Mouse (Mus musculus): ENCODE results near the gene Antxr1. TPM values are rescaled to one million over a fixed set of nuclear protein-coding genes. Genes with fewer than 3 reads are reported as not detected.

Antxr1 gene
- polyA plus RNA-seq, 1 experiment from 2014 or later = 13.2 TPM

DNA sequence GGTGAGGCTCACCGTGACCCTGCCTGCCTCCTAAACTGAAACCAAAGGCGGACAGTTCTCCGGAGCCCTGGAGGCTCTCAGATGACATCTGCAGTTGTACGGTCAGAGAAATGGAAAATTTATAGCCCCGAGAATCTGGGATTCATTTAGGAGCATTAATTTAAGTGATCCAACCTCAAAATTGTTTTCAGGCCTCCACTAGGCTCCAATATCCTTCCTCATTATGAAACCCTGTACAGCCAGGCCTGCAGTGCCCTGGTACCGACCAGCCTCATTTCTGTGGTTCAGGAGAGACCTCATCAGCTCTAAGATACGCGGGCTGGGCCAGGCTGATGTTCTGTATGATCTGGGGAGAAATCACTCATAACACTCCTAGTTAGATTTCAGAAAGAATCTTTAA, 184.2 kb downstream of the Antxr1 start:
- Histone ChIP-seq H3K9me3 (ENCODE audit: control insufficient read depth, low read length) (no peaks in the 10 kb centered on the region), H3K27me3 (ENCODE audit: control insufficient read depth, insufficient read depth, low read length) (no peaks in the 10 kb centered on the region), H3K9ac (ENCODE audit: low read length) (no peak overlapping the region), H3K4me2 (ENCODE audit: low read depth, severe bottlenecking) (no peak overlapping the region), H3K4me1 (ENCODE audit: control insufficient read depth, insufficient read depth, low read length) (0 out of 2 replicates have a peak, but pooled peaks cover 17% of the 10 kb centered on the region), H3K27ac (replicated peaks; ENCODE audit: low read depth, low read length) (no peak overlapping the region), H3K4me3 (ENCODE audit: low read depth, low read length) (no peak overlapping the region), H3K36me3 (ENCODE audit: control insufficient read depth, insufficient read depth, low read length) (no peaks in the 10 kb centered on the region)
- DNase-seq (ENCODE audit: low spot score) (no peak), ATAC-seq (ENCODE audit: insufficient number of reproducible peaks, low FRiP score, low TSS enrichment, low read depth) (no peak)
- WGBS = 43% methylated on average over 8 of the region's 8 CpGs

DNA sequence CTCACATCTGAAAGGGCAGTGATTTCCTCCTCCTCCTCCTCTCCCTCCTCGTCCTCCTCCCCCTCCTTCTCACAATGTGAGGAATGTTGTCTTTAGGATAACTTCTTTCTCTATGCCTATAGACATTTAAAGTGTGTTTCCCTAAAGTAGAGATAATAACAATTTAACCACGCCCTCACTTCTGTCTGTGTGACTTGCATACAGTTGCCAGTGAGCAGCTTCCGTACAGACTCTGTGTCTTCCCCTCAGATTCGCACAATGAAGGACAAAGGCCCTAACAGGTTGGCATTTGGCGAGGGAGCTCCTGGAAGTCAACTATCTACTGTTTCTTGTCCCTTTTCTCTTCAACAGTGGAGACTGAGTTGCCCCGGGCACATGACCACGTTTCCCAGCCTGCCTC, 185.2 kb downstream of the Antxr1 start:
- Histone ChIP-seq H3K9me3 (ENCODE audit: control insufficient read depth, low read length) (no peaks in the 10 kb centered on the region), H3K4me1 (ENCODE audit: control insufficient read depth, insufficient read depth, low read length) (0 out of 2 replicates have a peak, but pooled peaks cover 17% of the 10 kb centered on the region), H3K36me3 (ENCODE audit: control insufficient read depth, insufficient read depth, low read length) (no peaks in the 10 kb centered on the region), H3K9ac (ENCODE audit: low read length) (no peak overlapping the region), H3K4me2 (ENCODE audit: low read depth, severe bottlenecking) (no peak overlapping the region), H3K27me3 (ENCODE audit: control insufficient read depth, insufficient read depth, low read length) (no peaks in the 10 kb centered on the region), H3K4me3 (ENCODE audit: low read depth, low read length) (no peak overlapping the region), H3K27ac (replicated peaks; ENCODE audit: low read depth, low read length) (0 out of 2 replicates have a peak overlapping the region, but pooled peaks have one; percentile 21)
- WGBS = 84% methylated on average over 7 of the region's 7 CpGs
- ATAC-seq (ENCODE audit: insufficient number of reproducible peaks, low FRiP score, low TSS enrichment, low read depth) = no peak
- no peak for DNase-seq (ENCODE audit: low spot score)

DNA sequence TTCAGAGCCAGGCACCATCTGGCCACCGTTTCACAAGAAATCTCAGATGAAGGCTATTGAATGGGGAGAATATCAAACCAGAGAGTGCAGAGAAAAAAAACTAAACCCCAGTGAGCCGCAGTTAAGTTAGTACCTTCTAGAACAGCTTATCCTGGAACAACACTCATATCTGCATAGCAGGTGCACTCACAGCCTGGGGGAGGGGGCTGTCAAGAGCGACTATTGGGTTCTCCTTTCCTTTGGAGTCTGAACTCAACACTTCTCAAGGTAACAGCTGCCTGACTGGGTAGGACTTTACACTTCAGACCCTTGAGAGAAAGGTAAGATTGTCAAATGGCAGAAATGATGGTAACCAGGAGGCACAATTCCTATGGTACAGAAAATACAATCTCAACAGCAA, 187.7 kb downstream of the Antxr1 start:
- WGBS = 75% methylated on average over 3 of the region's 3 CpGs
- DNase-seq (ENCODE audit: low spot score) (no peak), ATAC-seq (ENCODE audit: insufficient number of reproducible peaks, low FRiP score, low TSS enrichment, low read depth) (no peak)
- H3K27me3 ChIP-seq (ENCODE audit: control insufficient read depth, insufficient read depth, low read length) = no peaks in the 10 kb centered on the region
- no peak overlapping the region for H3K27ac ChIP-seq (replicated peaks; ENCODE audit: low read depth, low read length)
- H3K4me3 ChIP-seq (ENCODE audit: low read depth, low read length) = no peak overlapping the region
- 0 out of 2 replicates have a peak, but pooled peaks cover 12% of the 10 kb centered on the region for H3K4me1 ChIP-seq (ENCODE audit: control insufficient read depth, insufficient read depth, low read length)
- H3K9ac ChIP-seq (ENCODE audit: low read length) = no peak overlapping the region
- no peaks in the 10 kb centered on the region for H3K9me3 ChIP-seq (ENCODE audit: control insufficient read depth, low read length)
- no peak overlapping the region for H3K4me2 ChIP-seq (ENCODE audit: low read depth, severe bottlenecking)
- H3K36me3 ChIP-seq (ENCODE audit: control insufficient read depth, insufficient read depth, low read length) = no peaks in the 10 kb centered on the region

DNA sequence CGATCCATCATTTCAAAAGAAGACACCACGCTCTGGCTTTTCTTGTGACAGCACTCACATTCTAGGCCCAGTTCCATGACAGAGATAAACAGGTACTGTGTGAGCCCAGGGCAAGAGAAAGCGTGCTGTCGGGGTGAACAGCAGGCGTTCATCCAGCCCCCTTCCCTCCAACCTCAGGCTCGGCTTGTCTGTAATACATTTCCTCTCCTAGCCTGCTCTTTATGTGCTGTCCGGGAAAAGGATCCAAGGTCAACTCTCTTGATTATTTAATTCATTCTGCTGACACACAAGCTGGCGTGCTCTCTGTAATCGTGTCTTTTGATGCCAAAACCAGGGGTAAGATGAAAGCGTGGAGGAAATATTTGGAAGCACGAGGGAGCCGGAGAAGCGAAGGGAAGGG, 192.0 kb downstream of the Antxr1 start:
- Histone ChIP-seq H3K4me3 (ENCODE audit: low read depth, low read length) (no peak overlapping the region), H3K4me1 (ENCODE audit: control insufficient read depth, insufficient read depth, low read length) (0 out of 2 replicates have a peak, but pooled peaks cover 2% of the 10 kb centered on the region)

DNA sequence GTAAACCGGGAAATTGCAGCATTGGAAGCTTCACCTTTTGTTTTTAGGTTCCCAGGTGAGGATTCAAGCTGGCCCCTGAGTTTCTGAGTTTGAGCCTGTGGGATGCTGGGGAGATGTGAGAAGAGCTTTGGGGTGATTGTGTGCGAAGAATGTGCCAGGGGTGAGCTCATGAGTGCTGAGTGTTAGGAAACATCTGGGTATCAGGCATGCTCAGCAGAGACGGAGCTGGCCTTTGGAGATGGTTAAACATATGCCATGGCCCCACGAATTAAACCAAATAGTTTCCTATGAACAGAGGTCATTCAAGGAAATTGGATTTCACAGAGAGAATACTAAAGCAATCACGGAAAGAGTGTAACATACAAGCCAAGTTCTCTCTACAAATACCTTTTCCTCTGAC, 193.4 kb downstream of the Antxr1 start:
- H3K4me3 ChIP-seq (ENCODE audit: low read depth, low read length) = no peak overlapping the region
- 0 out of 2 replicates have a peak, but pooled peaks cover 2% of the 10 kb centered on the region for H3K4me1 ChIP-seq (ENCODE audit: control insufficient read depth, insufficient read depth, low read length)
- no peaks in the 10 kb centered on the region for H3K9me3 ChIP-seq (ENCODE audit: control insufficient read depth, low read length)
- DNase-seq (ENCODE audit: low spot score) (no peak), ATAC-seq (ENCODE audit: insufficient number of reproducible peaks, low FRiP score, low TSS enrichment, low read depth) (no peak)
- H3K36me3 ChIP-seq (ENCODE audit: control insufficient read depth, insufficient read depth, low read length) = no peaks in the 10 kb centered on the region
- H3K9ac ChIP-seq (ENCODE audit: low read length) = no peak overlapping the region
- no peaks in the 10 kb centered on the region for H3K27me3 ChIP-seq (ENCODE audit: control insufficient read depth, insufficient read depth, low read length)
- WGBS = 74% methylated on average over 5 of the region's 5 CpGs
- H3K27ac ChIP-seq (replicated peaks; ENCODE audit: low read depth, low read length) = no peak overlapping the region
- no peak overlapping the region for H3K4me2 ChIP-seq (ENCODE audit: low read depth, severe bottlenecking)

More for the DNA sequence above, 192.0 kb downstream of the Antxr1 start:
- Histone ChIP-seq H3K9me3 (ENCODE audit: control insufficient read depth, low read length) (no peaks in the 10 kb centered on the region), H3K9ac (ENCODE audit: low read length) (no peak overlapping the region), H3K27ac (replicated peaks; ENCODE audit: low read depth, low read length) (no peak overlapping the region), H3K27me3 (ENCODE audit: control insufficient read depth, insufficient read depth, low read length) (no peaks in the 10 kb centered on the region), H3K36me3 (ENCODE audit: control insufficient read depth, insufficient read depth, low read length) (no peaks in the 10 kb centered on the region), H3K4me2 (ENCODE audit: low read depth, severe bottlenecking) (no peak overlapping the region)
- 79% methylated on average over 13 of the region's 13 CpGs for WGBS
- ATAC-seq (ENCODE audit: insufficient number of reproducible peaks, low FRiP score, low TSS enrichment, low read depth) = no peak
- no peak for DNase-seq (ENCODE audit: low spot score)

GRCm38 (mm10) chr6:87139796-87140553, 195.6 kb downstream of the Antxr1 start:
- ATAC-seq (ENCODE audit: insufficient number of reproducible peaks, low FRiP score, low TSS enrichment, low read depth) (no peak), DNase-seq (ENCODE audit: low spot score) (no peak)
- Histone ChIP-seq H3K4me2 (ENCODE audit: low read depth, severe bottlenecking) (no peak overlapping the region), H3K27ac (replicated peaks; ENCODE audit: low read depth, low read length) (no peak overlapping the region), H3K9ac (ENCODE audit: low read length) (no peak overlapping the region), H3K36me3 (ENCODE audit: control insufficient read depth, insufficient read depth, low read length) (peaks cover 5% of the 10 kb centered on the region), H3K4me3 (ENCODE audit: low read depth, low read length) (no peak overlapping the region), H3K27me3 (ENCODE audit: control insufficient read depth, insufficient read depth, low read length) (no peaks in the 10 kb centered on the region), H3K4me1 (ENCODE audit: control insufficient read depth, insufficient read depth, low read length) (0 out of 2 replicates have a peak, but pooled peaks cover 2% of the 10 kb centered on the region), H3K9me3 (ENCODE audit: control insufficient read depth, low read length) (no peaks in the 10 kb centered on the region)
- 78% methylated on average over 12 of the region's 12 CpGs for WGBS

GRCm38 (mm10) chr6:87138479-87138878, 197.1 kb downstream of the Antxr1 start:
- H3K9ac ChIP-seq (ENCODE audit: low read length) = no peak overlapping the region
- ATAC-seq (ENCODE audit: insufficient number of reproducible peaks, low FRiP score, low TSS enrichment, low read depth) = no peak
- WGBS = 96% methylated on average over 5 of the region's 5 CpGs

GRCm38 (mm10) chr6:87133966-87134546, 201.6 kb downstream of the Antxr1 start:
- no peaks in the 10 kb centered on the region for H3K4me1 ChIP-seq (ENCODE audit: control insufficient read depth, insufficient read depth, low read length)
- no peak overlapping the region for H3K9ac ChIP-seq (ENCODE audit: low read length)
- no peaks in the 10 kb centered on the region for H3K27me3 ChIP-seq (ENCODE audit: control insufficient read depth, insufficient read depth, low read length)
- no peak overlapping the region for H3K27ac ChIP-seq (replicated peaks; ENCODE audit: low read depth, low read length)
- WGBS = 78% methylated on average over 12 of the region's 12 CpGs
- H3K4me2 ChIP-seq (ENCODE audit: low read depth, severe bottlenecking) = no peak overlapping the region
- DNase-seq (ENCODE audit: low spot score) (no peak), ATAC-seq (ENCODE audit: insufficient number of reproducible peaks, low FRiP score, low TSS enrichment, low read depth) (no peak)
- peaks cover 5% of the 10 kb centered on the region for H3K36me3 ChIP-seq (ENCODE audit: control insufficient read depth, insufficient read depth, low read length)
- peaks cover 3% of the 10 kb centered on the region; the same call in 1 of the 2 replicates for H3K9me3 ChIP-seq (ENCODE audit: control insufficient read depth, low read length)
- no peak overlapping the region for H3K4me3 ChIP-seq (ENCODE audit: low read depth, low read length)

More at GRCm38 (mm10) chr6:87138479-87138878, 197.1 kb downstream of the Antxr1 start:
- H3K27me3 ChIP-seq (ENCODE audit: control insufficient read depth, insufficient read depth, low read length) = no peaks in the 10 kb centered on the region
- no peak overlapping the region for H3K4me3 ChIP-seq (ENCODE audit: low read depth, low read length)
- no peak overlapping the region for H3K27ac ChIP-seq (replicated peaks; ENCODE audit: low read depth, low read length)
- H3K9me3 ChIP-seq (ENCODE audit: control insufficient read depth, low read length) = no peaks in the 10 kb centered on the region
- no peak overlapping the region for H3K4me2 ChIP-seq (ENCODE audit: low read depth, severe bottlenecking)
- no peak for DNase-seq (ENCODE audit: low spot score)
- 0 out of 2 replicates have a peak, but pooled peaks cover 2% of the 10 kb centered on the region for H3K4me1 ChIP-seq (ENCODE audit: control insufficient read depth, insufficient read depth, low read length)
- H3K36me3 ChIP-seq (ENCODE audit: control insufficient read depth, insufficient read depth, low read length) = peaks cover 5% of the 10 kb centered on the region
